Mouse (Mus musculus) brain, adult 10 weeks (tissue): ENCODE data around the gene Tbpl1. TPM values are rescaled to one million over a fixed set of nuclear protein-coding genes. Genes with fewer than 3 reads are reported as not detected.

ENCODE experiments used
- polyA plus RNA-seq: library from polyadenylated mRNA; stranded (reverse); fragments of 350-450 nt; fragmentation: Illumina TruSeq; extraction: RNeasy Lipid Tissue Mini Kit (QIAGEN cat#74804); gene quantifications from one replicate; pipeline ENCODE4 v1.2.3, GENCODE M21; 2015; ENCODE audit warnings: low read depth, low replicate concordance

Gene Tbpl1
- polyA plus RNA-seq, result 59.7 TPM

GRCm38 (mm10) chr10:22731272-22732093 is at the start of gene Tbpl1:
Gene Tbpl1 (minus strand): TSS chr10:22731938.

Other genes with a start within 250 kb of the Tbpl1 start
- gene Slc2a12, start 86.9 kb downstream of the Tbpl1 start, polyA plus RNA-seq, result 3.4 TPM
- 0.37 TPM for gene Tcf21, start 88.2 kb upstream of the Tbpl1 start, polyA plus RNA-seq